Mouse (Mus musculus) CH12.LX (cell line): ENCODE measurements around the gene Gm20521. TPM values are rescaled to one million over a fixed set of nuclear protein-coding genes. Genes with fewer than 3 reads are reported as not detected.

Experiments
- DNase-seq: peaks from one replicate; pipeline ENCODE4 v3.0.0-alpha.2; 2013; ENCODE audit errors: extremely low read depth
- H3K27ac ChIP-seq: 2 replicates; pipeline ENCODE4 v1.5.1; 2012; ENCODE audit warnings: low read depth, mild to moderate bottlenecking, control low read depth, moderate library complexity; ENCODE audit not compliant: insufficient read depth
- H3K27me3 ChIP-seq: replicated peaks from 2 replicates; pipeline ENCODE3; 2012; ENCODE audit warnings: inconsistent platforms
- H3K36me3 ChIP-seq, 2 experiments: replicated peaks in 1 of 2; 2 replicates each; pipeline versions ENCODE3 to v1.6.1; 2012; ENCODE audit warnings: inconsistent platforms in 1 of 2, low read length in 1 of 2, mild to moderate bottlenecking in 1 of 2, mixed read lengths in 1 of 2, moderate library complexity in 1 of 2; ENCODE audit not compliant: control insufficient read depth in 1 of 2, insufficient read depth in 1 of 2
- H3K4me1 ChIP-seq, 2 experiments: 2 replicates each; pipeline ENCODE4 v1.6.1; 2012; ENCODE audit warnings: inconsistent platforms in 1 of 2, moderate library complexity in 1 of 2; ENCODE audit not compliant: insufficient read depth in 2 of 2, control insufficient read depth in 1 of 2
- H3K4me2 ChIP-seq: 2 replicates; pipeline ENCODE4 v1.6.1; 2012; ENCODE audit warnings: low read depth, mild to moderate bottlenecking, control low read depth; ENCODE audit not compliant: poor library complexity, insufficient read depth, severe bottlenecking
- H3K4me3 ChIP-seq, 3 experiments: fragments of 150-350 bp in 1 of 3; sonication (generic) in 1 of 3; replicated peaks in 1 of 3; 2 replicates each; pipeline versions ENCODE3 to v1.5.1; 2011 to 2012; ENCODE audit warnings: low read depth in 2 of 3, low read length in 2 of 3, mild to moderate bottlenecking in 2 of 3, moderate library complexity in 2 of 3, control low read depth in 1 of 3, improper control_type of control experiment in 1 of 3, inconsistent platforms in 1 of 3, mixed read lengths in 1 of 3; ENCODE audit not compliant: poor library complexity in 1 of 3
- H3K79me2 ChIP-seq: replicated peaks from 2 replicates; pipeline ENCODE4 v1.6.1; 2012; ENCODE audit warnings: mild to moderate bottlenecking, moderate library complexity; ENCODE audit not compliant: control insufficient read depth, poor library complexity, insufficient read depth, severe bottlenecking; ENCODE audit errors: extremely low read depth
- H3K9ac ChIP-seq: 2 replicates; pipeline ENCODE4 v1.6.1; 2012; ENCODE audit warnings: low read depth, mild to moderate bottlenecking, control low read depth, moderate library complexity; ENCODE audit not compliant: insufficient read depth
- H3K9me3 ChIP-seq: replicated peaks from 2 replicates; pipeline ENCODE3; 2012; ENCODE audit warnings: low read length, inconsistent platforms, mixed read lengths
- CTCF ChIP-seq, 2 experiments: IDR thresholded peaks in 1 of 2; conservative IDR thresholded peaks in 1 of 2; 2 replicates each; pipeline ENCODE4 v1.5.1; 2011 to 2012; ENCODE audit warnings: low read depth in 2 of 2, low read length in 2 of 2, improper control_type of control experiment in 1 of 2, inconsistent platforms in 1 of 2, mild to moderate bottlenecking in 1 of 2, moderate library complexity in 1 of 2
- ELF1 ChIP-seq: IDR thresholded peaks from 2 replicates; pipeline ENCODE4 v1.6.1; 2014; ENCODE audit warnings: low read depth, mild to moderate bottlenecking, inconsistent platforms, low read length, improper control_type of control experiment
- EP300 ChIP-seq: IDR thresholded peaks from 2 replicates; pipeline ENCODE4 v1.6.1; 2011; ENCODE audit warnings: low read length, improper control_type of control experiment
- IRF4 ChIP-seq: IDR thresholded peaks from 2 replicates; pipeline ENCODE4 v1.6.1; 2014; ENCODE audit warnings: low read depth, mild to moderate bottlenecking, inconsistent platforms, low read length, improper control_type of control experiment
- JUN ChIP-seq: IDR thresholded peaks from 2 replicates; pipeline ENCODE4 v1.6.1; 2011; ENCODE audit warnings: low read depth, mild to moderate bottlenecking, low read length, improper control_type of control experiment, moderate library complexity; ENCODE audit not compliant: insufficient read depth
- JUND ChIP-seq: conservative IDR thresholded peaks from 2 replicates; pipeline ENCODE4 v1.6.1; 2011; ENCODE audit warnings: low read depth, low read length, improper control_type of control experiment
- MAFK ChIP-seq: IDR thresholded peaks from 2 replicates; pipeline ENCODE4 v1.6.1; 2011; ENCODE audit warnings: low read length, improper control_type of control experiment; ENCODE audit not compliant: insufficient replicate concordance
- MEF2A ChIP-seq: IDR thresholded peaks from 2 replicates; pipeline ENCODE4 v1.6.1; 2014; ENCODE audit warnings: low read depth, mild to moderate bottlenecking, inconsistent platforms, low read length, improper control_type of control experiment, borderline replicate concordance
- MYC ChIP-seq: IDR thresholded peaks from 2 replicates; pipeline ENCODE4 v1.6.1; 2011; ENCODE audit warnings: low read depth, mild to moderate bottlenecking, improper control_type of control experiment, low read length
- NELFE ChIP-seq: IDR thresholded peaks from 2 replicates; pipeline ENCODE4 v1.6.1; 2011; ENCODE audit warnings: low read depth, low read length, improper control_type of control experiment
- PAX5 ChIP-seq: IDR thresholded peaks from 2 replicates; pipeline ENCODE4 v1.6.1; 2012; ENCODE audit warnings: low read length, inconsistent platforms, mixed read lengths
- POLR2A ChIP-seq: IDR thresholded peaks from 2 replicates; pipeline ENCODE4 v1.6.1; 2011; ENCODE audit warnings: low read depth, mild to moderate bottlenecking, improper control_type of control experiment, low read length
- POLR2AphosphoS2 ChIP-seq: IDR thresholded peaks from 2 replicates; pipeline ENCODE4 v1.6.1; 2011; ENCODE audit warnings: low read depth, low read length, improper control_type of control experiment
- RAD21 ChIP-seq: IDR thresholded peaks from 2 replicates; pipeline ENCODE4 v1.6.1; 2011; ENCODE audit warnings: low read depth, mild to moderate bottlenecking, low read length, improper control_type of control experiment, moderate library complexity
- RCOR1 ChIP-seq: conservative IDR thresholded peaks from 2 replicates; pipeline ENCODE4 v1.6.1; 2012; ENCODE audit warnings: low read depth, mild to moderate bottlenecking, inconsistent platforms, low read length, improper control_type of control experiment
- TBP ChIP-seq: conservative IDR thresholded peaks from 2 replicates; pipeline ENCODE4 v1.6.1; 2011; ENCODE audit warnings: low read depth, low read length, improper control_type of control experiment
- USF1 ChIP-seq: IDR thresholded peaks from 2 replicates; pipeline ENCODE4 v1.6.1; 2014; ENCODE audit warnings: low read depth, mild to moderate bottlenecking, inconsistent platforms, low read length, improper control_type of control experiment
- ZC3H11A ChIP-seq: IDR thresholded peaks from 2 replicates; pipeline ENCODE4 v1.6.1; 2012; ENCODE audit warnings: low read depth, mild to moderate bottlenecking, inconsistent platforms, low read length, improper control_type of control experiment
- ZKSCAN1 ChIP-seq: IDR thresholded peaks from 2 replicates; pipeline ENCODE4 v1.6.1; 2012; ENCODE audit warnings: low read depth, inconsistent platforms, low read length, improper control_type of control experiment, borderline replicate concordance
- ZMIZ1 ChIP-seq: IDR thresholded peaks from 2 replicates; pipeline ENCODE4 v1.6.1; 2012; ENCODE audit warnings: low read depth, mild to moderate bottlenecking, inconsistent platforms, low read length, improper control_type of control experiment
- dilution Hi-C: fragments of 300-500 bp; cut with MboI; formaldehyde crosslinking; loops from 2 replicates; pipeline ENCODE4 v1.14.3; 2020; ENCODE audit warnings: low sequenced_read_pairs; ENCODE audit not compliant: extremely low pct_unique_long_range_greater_than_20kb, extremely low pct_ligation_motif_present
- in situ Hi-C: fragments of 300-500 bp; cut with MboI; formaldehyde crosslinking; loops from 3 replicates; pipeline ENCODE4 v1.14.3; 2019; ENCODE audit warnings: low sequenced_read_pairs, low pct_ligation_motif_present, low pct_unique_long_range_greater_than_20kb, mixed read lengths
- polyA plus RNA-seq: library from polyadenylated mRNA; unstranded; fragments of >175 nt; gene quantifications from 2 replicates; pipeline ENCODE4 v1.2.1, GENCODE M21; 2012; ENCODE audit warnings: low read depth; ENCODE audit not compliant: insufficient read length
- total RNA-seq, 2 experiments: library from RNA; depleted of rRNA; stranded (reverse); fragments of 300-350 nt in 1 of 2; fragments of >200 nt in 1 of 2; gene quantifications; 2 replicates each; pipeline ENCODE4 v1.2.3; 2012 to 2014

Gm20521 gene
- total and polyA plus RNA-seq, 3 experiments = not detected

DNA sequence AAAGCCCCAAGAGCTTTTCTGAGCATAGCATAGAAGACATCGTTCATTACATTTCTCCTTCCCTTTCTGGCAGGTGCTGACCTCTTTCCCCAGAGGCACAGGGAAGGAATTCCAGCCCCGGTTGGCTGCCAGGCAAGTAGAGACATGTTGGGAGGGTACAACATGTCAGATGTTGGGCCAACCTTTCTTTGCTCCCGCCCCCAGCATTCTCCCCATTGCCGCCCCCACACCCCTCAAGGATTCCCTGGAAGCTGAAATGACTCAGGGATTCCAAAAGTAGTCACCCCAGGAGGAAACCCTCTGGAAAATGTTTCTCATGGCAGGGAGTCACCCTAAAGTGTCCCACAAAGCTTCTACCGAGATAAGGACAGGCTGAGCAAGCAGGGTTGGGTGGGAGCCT is 46.6 kb downstream of the Gm20521 start:
- H3K27me3 ChIP-seq = peaks cover 80% of the 10 kb centered on the region
- H3K9me3 ChIP-seq = peaks cover 4% of the 10 kb centered on the region
- H3K4me1 ChIP-seq = peaks cover 3 to 12% of the 10 kb centered on the region in 2 experiments
- H3K4me2 ChIP-seq = no peak overlapping the region
- no peak for DNase-seq
- no peaks in the 10 kb centered on the region for H3K36me3 ChIP-seq
- dilution Hi-C loops (no loop called here), in situ Hi-C loops (no loop called here)
- no peak overlapping the region for H3K4me3 ChIP-seq
- H3K27ac ChIP-seq = no peak overlapping the region
- TF ChIP-seq TBP (no peak), NELFE (no peak), MAFK (no peak), CTCF (conservative IDR thresholded peaks at IDR 0.05 in 1 of 2, IDR thresholded peaks at IDR 0.05 in 1 of 2; ENCODE audit: low read depth in 2 of 2, low read length in 2 of 2) (no peak), RCOR1 (no peak), POLR2AphosphoS2 (no peak), ZC3H11A (no peak), JUN (no peak), IRF4 (no peak), PAX5 (no peak), JUND (no peak), ELF1 (no peak), MEF2A (no peak), USF1 (no peak), MYC (no peak), RAD21 (no peak), ZKSCAN1 (no peak), POLR2A (no peak), EP300 (no peak)
- no peak overlapping the region for H3K9ac ChIP-seq
- H3K79me2 ChIP-seq = no peaks in the 10 kb centered on the region

DNA sequence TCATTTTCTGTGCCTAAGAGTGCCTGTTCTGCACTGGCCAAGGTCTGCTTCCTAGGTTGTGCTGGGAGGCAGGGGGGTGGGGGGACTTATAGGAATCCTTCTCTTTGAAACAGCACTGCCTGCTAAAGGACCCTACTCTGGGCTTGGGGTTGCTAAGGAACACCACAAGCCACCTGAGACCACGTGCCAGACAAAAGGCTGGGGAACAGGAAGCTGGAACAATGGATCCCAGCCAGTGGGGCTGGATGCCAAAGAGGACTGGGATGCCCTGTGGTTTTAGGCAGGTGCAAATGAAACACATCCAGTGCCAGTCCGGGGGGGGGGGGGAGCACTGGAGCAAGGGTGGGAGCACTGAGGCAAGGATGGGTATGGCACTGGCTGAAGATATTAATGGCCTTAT is 47.2 kb downstream of the Gm20521 start:
- H3K4me2 ChIP-seq = no peak overlapping the region
- no peak for DNase-seq
- H3K9ac ChIP-seq = no peak overlapping the region
- no peak overlapping the region for H3K4me3 ChIP-seq
- no peak overlapping the region for H3K27ac ChIP-seq
- in situ Hi-C loops = no loop called here
- H3K27me3 ChIP-seq = peaks cover 80% of the 10 kb centered on the region
- dilution Hi-C loops = no loop called here
- TF ChIP-seq ZMIZ1 = no peak
- no peaks in the 10 kb centered on the region for H3K79me2 ChIP-seq
- peaks cover 3 to 12% of the 10 kb centered on the region in 2 experiments for H3K4me1 ChIP-seq
- H3K9me3 ChIP-seq = peaks cover 4% of the 10 kb centered on the region
- H3K36me3 ChIP-seq = no peaks in the 10 kb centered on the region
